Comparison of ENCODE assay signal across 15 mouse cellular contexts in genomic region chr11:107682694-107683355, GRCm38 (mm10). TPM values are rescaled to one million over a fixed set of nuclear protein-coding genes. Genes with fewer than 3 reads are reported as not detected.
A peak's percentile ranks its signal among the peaks of the same experiment; 100 is the strongest.
DNase-seq lines count a peak whose midpoint lies in the region; ATAC-seq lines count a peak whose summit lies in the region.
"Had no signal": no experiment of that assay in that cellular context is flagged by ENCODE, and none has a peak within 500 bp of the region (broad histone marks: within the 10 kb centered on the region; RNA-seq: fewer than 3 reads in every experiment).

No protein-coding gene starts in this region.

- H3K9ac ChIP-seq in neural tube, embryonic 13.5 days = no peak overlapping the region; the same call in 1 of the 2 replicates
- H3K9ac ChIP-seq in midbrain, embryonic 11.5 days (ENCODE audit: low read length) = peak overlapping the region; percentile 38; the same call in 1 of the 2 replicates
- H3K9ac ChIP-seq: liver, postnatal 0 days had no signal

- peaks cover 17% of the 10 kb centered on the region for H3K36me3 ChIP-seq in neural tube, embryonic 13.5 days
- peaks cover 36% of the 10 kb centered on the region for H3K36me3 ChIP-seq in hindbrain, embryonic 10.5 days
- H3K36me3 ChIP-seq in midbrain, embryonic 11.5 days (ENCODE audit: control insufficient read depth, insufficient read depth, low read length) = peaks cover 8% of the 10 kb centered on the region; the same call in 1 of the 2 replicates

- DNase-seq in neural tube, embryonic 10.5 days (ENCODE audit: extremely low spot score, low spot score) = no peak
- no peak for DNase-seq in hindbrain, embryonic 10.5 days (ENCODE audit: low spot score)
- peak; percentile 85 for DNase-seq in midbrain, embryonic 11.5 days (ENCODE audit: low spot score, missing footprints)
- no peak for DNase-seq in layer of hippocampus, adult 9-11 months
- no peak for DNase-seq in frontal cortex, postnatal 36 days (ENCODE audit: low spot score in 2 of 2)
- DNase-seq in embryo, embryonic 9.5 days (ENCODE audit: extremely low spot score) = no peak
- DNase-seq in MN1 (ENCODE audit: low spot score) = no peak
- DNase-seq: adrenal gland, postnatal 10 days; cerebellum, adult 8-10 months; heart, adult 18-20 months; liver, postnatal 0 days; lung, postnatal 4 days; thymus, postnatal 25 days had no signal

- no peaks in the 10 kb centered on the region for H3K27me3 ChIP-seq in neural tube, embryonic 13.5 days
- H3K27me3 ChIP-seq in hindbrain, embryonic 10.5 days (ENCODE audit: insufficient read depth, poor library complexity, severe bottlenecking) = no peaks in the 10 kb centered on the region
- no peaks in the 10 kb centered on the region for H3K27me3 ChIP-seq in midbrain, embryonic 11.5 days (ENCODE audit: control insufficient read depth, insufficient read depth, low read length)

- H3K4me1 ChIP-seq in neural tube, embryonic 13.5 days (replicated peaks) = peaks cover 32% of the 10 kb centered on the region
- H3K4me1 ChIP-seq in hindbrain, embryonic 10.5 days (replicated peaks) = peaks cover 33% of the 10 kb centered on the region
- H3K4me1 ChIP-seq in midbrain, embryonic 11.5 days (ENCODE audit: control insufficient read depth, insufficient read depth, low read length) = peaks cover 17% of the 10 kb centered on the region

- no peak overlapping the region for H3K4me3 ChIP-seq in neural tube, embryonic 13.5 days
- no peak overlapping the region for H3K4me3 ChIP-seq in hindbrain, embryonic 10.5 days
- H3K4me3 ChIP-seq in midbrain, embryonic 11.5 days (ENCODE audit: low read depth, low read length) = no peak overlapping the region

- no peak overlapping the region for H3K4me2 ChIP-seq in neural tube, embryonic 13.5 days
- H3K4me2 ChIP-seq in midbrain, embryonic 11.5 days = no peak overlapping the region

- peak; percentile 45; the same call in 1 of the 2 replicates for ATAC-seq in neural tube, embryonic 13.5 days (ENCODE audit: low read depth)
- peak; percentile 54 for ATAC-seq in midbrain, embryonic 11.5 days (ENCODE audit: low FRiP score)
- ATAC-seq: liver, postnatal 0 days had no signal

- 43% methylated on average over 9 of the region's 9 CpGs for WGBS in neural tube, embryonic 13.5 days
- WGBS in hindbrain, embryonic 10.5 days = 46% methylated on average over 9 of the region's 9 CpGs
- WGBS in midbrain, embryonic 11.5 days = 32% methylated on average over 9 of the region's 9 CpGs

- H3K9me3 ChIP-seq in neural tube, embryonic 13.5 days = no peaks in the 10 kb centered on the region
- H3K9me3 ChIP-seq in hindbrain, embryonic 10.5 days = no peaks in the 10 kb centered on the region
- no peaks in the 10 kb centered on the region for H3K9me3 ChIP-seq in midbrain, embryonic 11.5 days (ENCODE audit: control insufficient read depth, low read length)

- peak overlapping the region; percentile 54 for H3K27ac ChIP-seq in neural tube, embryonic 13.5 days (replicated peaks)
- H3K27ac ChIP-seq in hindbrain, embryonic 10.5 days = peak overlapping the region; percentile 78
- no peak overlapping the region for H3K27ac ChIP-seq in midbrain, embryonic 11.5 days (ENCODE audit: low read depth, low read length)

RNA-seq across cellular contexts. Expression of gene Cacng1, which starts 33.5 kb away (rescaled TPM):
- 0.61 and 1.0 TPM in 2 replicates for polyA plus RNA-seq in neural tube, embryonic 13.5 days (2015; fragmentation: Nextera tagmentation; extraction: Ambion mirVana)
- polyA plus RNA-seq in hindbrain, embryonic 10.5 days (2016; fragmentation: Nextera tagmentation; extraction: Ambion mirVana) = 0.16 and 0.26 TPM in 2 replicates
- 0.25 TPM in 1 of 2 replicates, not detected in the other for polyA plus RNA-seq in midbrain, embryonic 11.5 days (2014; fragmentation: Nextera tagmentation; extraction: Ambion mirVana)
- polyA plus RNA-seq: kidney, embryonic 14.5 days had no signal
